Mouse (Mus musculus): ENCODE measurements around the gene Syn3. TPM values are rescaled to one million over a fixed set of nuclear protein-coding genes. Genes with fewer than 3 reads are reported as not detected.
"Not testable (repeated sequence)": the region's sequence is repeated elsewhere in the genome, so short reads cannot be mapped to it uniquely, and the experiment has no call there.

Gene Syn3
- total RNA-seq, 2 experiments from 2014 or later: 0.62 TPM; not detected in 1

- ATAC-seq (replicated peaks; ENCODE audit: poor library complexity): peak; percentile 85
Observed at GRCm38 (mm10) chr10:86421731-86422370, 76.8 kb downstream of the Syn3 start.

GRCm38 (mm10) chr10:86418931-86419330 is 79.8 kb downstream of the Syn3 start:
- 0 out of 2 replicates have a peak, but pooled peaks have one; percentile 23 for ATAC-seq (replicated peaks; ENCODE audit: poor library complexity)

DNA sequence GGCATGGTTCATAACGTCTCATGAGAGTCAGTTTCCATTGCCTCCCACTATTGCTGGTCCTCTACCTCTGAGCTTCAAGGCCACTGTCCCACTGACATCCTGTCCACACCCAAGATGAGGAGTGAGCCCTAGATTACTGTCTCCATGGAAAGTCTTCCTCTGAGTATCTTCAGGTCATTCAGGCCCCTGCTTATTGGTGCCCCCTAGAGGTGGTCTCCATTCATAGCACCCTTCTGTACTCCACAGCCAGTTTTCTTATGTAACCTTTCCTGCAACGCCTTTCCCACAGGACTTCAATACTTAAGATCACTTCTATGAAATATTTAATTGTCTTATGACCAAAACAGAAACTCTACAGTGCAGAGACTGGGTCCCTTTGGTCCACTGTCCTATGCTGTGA is 80.4 kb downstream of the Syn3 start:
- ATAC-seq (replicated peaks; ENCODE audit: poor library complexity): no peak

DNA sequence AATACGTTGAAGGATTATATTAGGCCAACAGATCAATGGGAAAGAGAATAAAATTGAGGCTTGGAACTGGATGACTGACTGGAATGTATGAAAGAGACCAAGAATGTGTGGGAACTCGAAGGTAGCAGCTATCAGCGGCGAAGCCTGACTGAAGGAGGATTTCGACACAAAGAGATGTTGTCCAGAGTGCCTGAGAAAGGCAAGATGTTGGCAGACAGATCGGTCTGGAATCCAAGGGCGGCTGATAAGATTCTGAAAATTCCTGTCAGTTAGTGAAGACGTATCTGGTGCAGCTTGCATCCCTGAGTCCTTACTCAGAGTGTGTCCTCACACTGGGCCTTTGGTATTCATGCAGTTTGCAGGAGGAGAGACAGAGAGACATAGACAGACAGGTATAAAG is 81.9 kb downstream of the Syn3 start:
- no peak for ATAC-seq (replicated peaks; ENCODE audit: poor library complexity)

GRCm38 (mm10) chr10:86410868-86411267 is 87.8 kb downstream of the Syn3 start:
- peak; percentile 71 for ATAC-seq (replicated peaks; ENCODE audit: poor library complexity)

DNA sequence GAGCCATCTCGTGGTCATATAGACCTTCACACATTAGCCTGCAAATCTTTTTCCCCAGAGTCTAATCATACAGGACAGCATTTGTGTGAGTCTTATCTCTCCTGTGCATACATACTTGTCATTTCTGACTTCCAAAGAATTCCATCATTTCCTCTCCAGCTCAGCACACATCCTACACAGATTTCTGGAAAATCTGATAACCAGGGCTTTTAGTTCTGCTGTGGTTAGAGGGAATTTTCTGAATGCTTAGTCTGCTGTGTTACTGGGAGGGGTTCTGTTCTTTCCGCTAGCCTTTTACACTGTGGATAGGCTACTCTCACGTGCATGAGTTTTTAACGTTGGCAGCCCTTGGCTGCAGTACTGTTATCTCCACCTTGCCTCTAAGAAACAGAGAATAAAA is 91.7 kb downstream of the Syn3 start:
- no peak for ATAC-seq (replicated peaks; ENCODE audit: poor library complexity)

DNA sequence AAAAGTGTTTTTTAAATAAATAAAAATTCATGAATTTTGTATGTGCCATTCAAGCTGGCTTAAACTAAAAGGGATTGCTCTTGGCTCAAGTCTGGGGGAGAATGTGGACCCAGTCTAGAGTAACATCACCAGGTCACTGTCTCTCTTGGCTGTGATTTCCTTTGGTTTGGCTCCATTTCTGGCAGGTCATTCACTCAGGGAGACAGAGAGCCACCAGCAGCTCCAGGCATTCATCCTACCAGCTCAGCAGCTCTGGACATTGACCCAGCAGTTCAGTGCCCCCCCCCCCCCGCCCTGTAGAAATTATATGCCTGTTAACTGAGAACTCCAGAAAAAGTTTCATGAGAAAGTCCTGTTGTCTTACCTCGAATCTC is 100.4 kb downstream of the Syn3 start:
- ATAC-seq (replicated peaks; ENCODE audit: poor library complexity): no peak

DNA sequence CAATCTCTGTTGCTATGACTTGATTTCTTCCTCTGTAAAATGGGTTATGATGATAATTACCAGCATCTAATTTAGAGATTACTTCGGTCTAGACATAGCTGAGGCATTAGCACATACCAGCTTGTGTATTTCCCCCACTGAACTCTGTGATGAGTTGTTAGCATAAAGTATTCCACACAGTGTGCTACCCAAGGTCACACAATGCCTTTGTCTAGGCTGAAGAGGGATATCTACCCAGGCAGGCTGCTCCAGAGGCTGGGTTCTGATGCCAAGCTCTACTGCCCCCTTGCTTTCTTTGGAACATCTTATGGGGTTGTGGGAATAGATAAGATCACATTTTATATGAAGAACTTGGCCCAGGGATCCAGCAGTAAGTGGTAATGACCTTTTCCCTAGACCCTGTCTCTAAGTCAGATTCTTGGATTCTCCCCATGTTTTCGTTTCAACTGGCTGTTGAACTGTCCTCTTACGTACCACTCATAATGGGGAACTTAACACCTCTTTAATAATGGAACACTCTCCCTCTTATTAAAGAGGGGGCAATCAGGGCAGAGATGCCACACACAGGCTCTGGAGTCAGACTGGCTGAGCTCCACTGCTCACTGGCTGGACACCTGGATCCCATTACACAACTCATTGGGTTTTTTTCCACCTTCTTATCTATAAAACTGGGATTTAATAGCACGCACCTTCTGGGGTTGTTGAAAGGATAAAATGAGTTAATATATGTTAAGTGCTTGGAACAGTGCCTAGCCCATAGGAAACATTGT is 100.9 kb downstream of the Syn3 start:
- no peak for ATAC-seq (replicated peaks; ENCODE audit: poor library complexity)

DNA sequence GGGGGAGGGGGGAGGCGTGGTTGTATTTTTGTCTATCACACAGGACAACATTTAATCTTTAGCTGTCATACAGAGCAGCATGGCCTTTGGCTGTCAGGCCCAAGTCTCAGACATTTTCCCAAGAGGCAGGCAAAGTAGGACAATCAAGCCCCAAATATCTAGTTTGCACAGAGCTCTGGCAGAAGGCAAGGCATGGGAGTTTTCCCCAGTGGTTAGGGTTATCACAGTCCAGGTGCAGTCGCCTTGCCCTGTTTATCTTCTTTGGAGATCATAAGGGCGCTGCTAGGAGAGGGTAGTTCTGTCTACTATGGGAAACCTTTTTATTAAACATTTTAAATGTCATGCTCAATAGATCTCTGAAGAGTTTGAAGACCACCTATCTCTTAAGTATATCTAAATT is 106.3 kb downstream of the Syn3 start:
- no peak for ATAC-seq (replicated peaks; ENCODE audit: poor library complexity)

DNA sequence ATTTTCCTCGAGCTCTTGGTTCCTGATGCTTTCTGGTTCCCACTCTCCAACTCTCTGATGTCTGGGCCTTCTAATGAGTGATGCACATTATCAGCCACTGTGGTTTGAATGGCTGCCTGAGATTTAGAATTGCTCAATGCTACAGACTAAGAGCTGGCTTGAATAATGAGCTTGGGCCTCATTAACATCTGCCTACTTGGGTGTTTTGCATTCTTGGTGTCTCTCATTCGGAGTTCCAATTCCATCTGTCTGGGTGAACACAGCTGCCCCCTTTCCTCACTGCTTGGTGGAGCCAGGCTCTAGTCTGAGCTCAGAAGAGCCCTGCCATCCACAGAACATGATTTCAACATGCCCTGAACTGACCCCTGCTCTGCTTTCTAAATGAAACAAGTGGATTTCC is 108.8 kb downstream of the Syn3 start:
- no peak for ATAC-seq (replicated peaks; ENCODE audit: poor library complexity)

- no peak for ATAC-seq (replicated peaks; ENCODE audit: poor library complexity)
Observed at GRCm38 (mm10) chr10:86389357-86389756, 109.3 kb downstream of the Syn3 start.

- ATAC-seq (replicated peaks; ENCODE audit: poor library complexity): no peak
Observed at GRCm38 (mm10) chr10:86388803-86389202, 109.9 kb downstream of the Syn3 start.

DNA sequence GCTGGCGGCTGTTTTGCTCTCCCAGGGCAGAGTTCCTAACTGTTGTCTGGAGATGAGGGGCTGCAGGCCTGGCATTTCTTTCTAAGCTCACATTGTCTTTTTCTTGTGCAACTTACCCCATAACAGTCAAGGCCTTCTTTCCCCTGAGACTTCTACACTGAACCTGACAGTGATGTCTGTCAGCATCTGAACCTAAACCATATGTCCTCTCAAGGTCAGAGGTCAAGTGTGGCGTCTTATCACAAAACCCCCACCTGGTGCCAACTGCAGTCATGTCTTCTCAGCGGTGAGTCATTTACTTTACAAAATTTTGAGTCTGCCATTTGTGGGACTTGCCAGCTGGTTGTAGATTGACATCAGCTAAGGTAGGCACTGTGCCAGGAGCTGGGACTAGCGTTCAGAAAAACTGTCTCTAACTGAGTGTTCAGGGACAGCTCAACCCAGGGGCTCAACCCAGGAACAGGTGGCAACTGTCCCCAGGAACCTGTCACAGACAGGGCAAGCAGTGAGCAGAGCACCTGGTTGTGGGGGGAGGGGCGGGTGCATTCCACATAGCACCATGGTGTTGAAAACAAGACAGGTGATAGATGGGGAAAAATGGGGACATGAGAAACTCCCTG is 110.8 kb downstream of the Syn3 start:
- ATAC-seq (replicated peaks; ENCODE audit: poor library complexity): no peak

DNA sequence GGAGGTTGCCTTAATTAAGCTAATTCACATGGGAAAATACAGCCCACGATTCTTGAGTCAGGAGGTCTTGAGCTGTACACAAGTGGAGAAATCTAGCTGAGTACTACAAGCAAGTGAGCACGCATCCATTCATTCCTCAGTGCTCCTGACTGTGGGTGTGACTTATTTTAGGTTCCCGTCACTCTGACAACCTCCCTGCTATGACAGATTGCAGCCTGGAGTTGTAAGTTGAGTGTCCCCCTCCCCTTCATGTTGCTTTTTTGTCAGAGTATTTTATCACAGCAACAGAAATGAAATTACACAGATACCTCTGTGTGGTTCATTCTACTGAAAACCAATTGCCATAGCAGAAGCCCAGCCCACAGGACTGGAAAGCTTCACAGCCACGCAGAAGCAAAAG is 112.5 kb downstream of the Syn3 start:
- ATAC-seq (replicated peaks; ENCODE audit: poor library complexity): no peak

- ATAC-seq (replicated peaks; ENCODE audit: poor library complexity): peak; percentile 94
Observed at GRCm38 (mm10) chr10:86385656-86386055, 113.0 kb downstream of the Syn3 start.

- no peak for ATAC-seq (replicated peaks; ENCODE audit: poor library complexity)
Observed at GRCm38 (mm10) chr10:86384655-86385054, 114.0 kb downstream of the Syn3 start.

- no peak for ATAC-seq (replicated peaks; ENCODE audit: poor library complexity)
Observed at GRCm38 (mm10) chr10:86381922-86382260, 116.8 kb downstream of the Syn3 start.

- no peak for ATAC-seq (replicated peaks; ENCODE audit: poor library complexity)
Observed at GRCm38 (mm10) chr10:86381150-86381921, 117.4 kb downstream of the Syn3 start.

- no peak for ATAC-seq (replicated peaks; ENCODE audit: poor library complexity)
Observed at GRCm38 (mm10) chr10:86380626-86381025, 118.1 kb downstream of the Syn3 start.

DNA sequence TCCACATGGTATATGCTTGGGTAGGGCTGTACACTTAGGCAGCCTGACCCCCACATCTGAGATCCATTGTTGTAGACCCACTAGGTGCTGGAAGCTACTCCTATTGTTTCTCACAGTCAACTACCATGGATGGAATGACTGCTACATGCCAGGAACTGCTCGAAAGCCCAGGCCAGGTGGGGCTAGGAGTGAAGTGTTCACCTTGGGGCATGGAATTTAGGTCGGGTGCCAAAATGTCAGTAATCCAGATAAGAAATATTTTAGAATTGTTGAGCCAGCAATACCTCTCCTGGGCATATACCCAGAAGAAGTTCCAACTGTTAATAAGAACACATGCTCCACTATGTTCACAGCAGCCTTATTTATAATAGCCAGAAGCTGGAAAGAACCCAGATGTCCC is 119.9 kb downstream of the Syn3 start:
- not testable (repeated sequence) for ATAC-seq (replicated peaks; ENCODE audit: poor library complexity)

DNA sequence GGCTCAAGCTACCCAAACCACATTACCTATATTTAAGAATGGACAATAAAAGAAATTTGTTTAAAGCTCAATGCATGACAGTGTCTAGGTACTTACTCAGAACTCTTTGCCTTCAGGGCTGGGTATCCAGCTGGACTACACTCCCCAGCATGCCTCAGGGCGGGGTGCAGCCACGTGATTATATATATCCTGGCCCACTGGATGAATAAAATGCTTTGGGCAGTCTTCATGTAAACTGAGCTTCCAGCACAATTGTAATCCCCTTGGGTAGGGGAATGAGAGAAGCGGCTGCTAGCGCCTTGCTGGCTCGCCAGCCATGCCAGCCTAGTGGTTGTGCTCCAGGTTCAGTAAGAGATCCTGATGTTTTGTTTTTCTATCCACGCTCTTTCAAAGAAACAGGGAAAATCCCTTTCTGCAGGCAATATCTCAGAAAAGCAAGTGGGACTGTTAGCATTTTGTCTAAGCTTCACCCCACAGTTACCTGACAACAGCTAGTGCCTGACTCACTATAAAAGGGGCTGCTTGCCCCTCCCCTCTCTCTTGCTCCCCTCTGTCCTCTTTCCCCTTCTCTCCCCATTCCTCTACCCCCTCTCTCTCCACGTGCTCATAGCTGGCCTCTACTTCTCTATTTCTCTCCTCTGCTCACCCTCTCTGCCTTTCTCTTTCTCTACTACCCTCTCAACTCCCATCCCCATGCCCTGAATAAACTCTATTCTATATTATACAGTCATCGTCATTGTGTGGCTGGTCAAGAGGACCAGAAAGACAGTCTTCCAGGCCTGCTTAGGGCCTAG is 122.1 kb downstream of the Syn3 start:
- ATAC-seq (replicated peaks; ENCODE audit: poor library complexity): no peak

All from megakaryocyte progenitor cell, adult 5-6 weeks (primary cell).